Mouse (Mus musculus) G1E (cell line): Measurements from ENCODE around the gene Unc13c.

Experiments used
- CTCF ChIP-seq: IDR thresholded peaks from 2 replicates; pipeline ENCODE4 v1.5.1; 2012; ENCODE audit warnings: low read depth, low read length, inconsistent platforms, mixed read lengths
- GATA1 ChIP-seq: IDR thresholded peaks from 2 replicates; pipeline ENCODE4 v1.6.1; 2012; ENCODE audit warnings: borderline replicate concordance, low read length, inconsistent platforms, mixed read lengths

DNA sequence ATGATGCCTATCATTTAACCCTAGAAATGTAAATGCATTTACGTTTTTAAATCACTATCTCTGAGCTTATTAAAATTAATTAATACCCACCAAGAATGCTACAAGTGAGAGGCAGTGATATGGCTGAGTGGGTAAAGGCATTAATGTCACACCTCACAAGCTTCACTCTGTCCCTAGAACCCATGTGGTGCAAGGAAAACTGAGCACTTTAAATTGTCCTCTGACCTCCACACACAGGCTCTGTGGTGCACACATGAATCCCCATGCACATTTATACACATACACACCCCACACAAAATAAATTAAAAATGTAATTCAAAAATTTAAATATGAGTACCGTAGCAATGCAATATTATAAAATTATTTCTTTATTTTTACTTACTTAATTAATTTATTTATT, 287.2 kb downstream of the Unc13c start:
- no peak for TF ChIP-seq CTCF
- TF ChIP-seq GATA1: no peak
